Mouse (Mus musculus) embryo, embryonic 9.5 days (tissue): ENCODE results near the gene Atp1b1.

Source experiments
- DNase-seq: peaks from one replicate; pipeline ENCODE4 v3.0.0-alpha.2; 2017; ENCODE audit errors: extremely low spot score

Gene Atp1b1

DNA sequence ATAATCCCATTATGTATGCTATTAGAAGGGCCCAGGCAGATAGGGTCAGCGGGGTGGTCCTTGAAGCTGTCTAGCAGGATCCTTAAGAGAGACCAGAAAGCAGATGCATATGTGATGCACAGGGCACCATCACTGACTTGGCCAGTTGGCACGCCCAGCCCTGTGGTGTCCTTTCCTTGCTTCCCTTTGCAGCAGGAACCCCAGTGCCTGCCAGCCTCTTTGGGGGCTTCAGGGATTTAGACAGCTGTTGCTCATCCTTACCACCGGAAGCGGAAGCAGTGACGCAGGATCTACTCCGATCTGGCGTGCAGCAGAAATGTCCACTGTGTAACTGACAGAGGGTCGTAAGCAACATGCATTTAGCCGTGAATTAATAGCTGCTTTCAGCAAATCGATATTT is 9.3 kb upstream of the Atp1b1 start:
- DNase-seq: no peak

- no peak for DNase-seq
These were observed 3.6 kb upstream of the Atp1b1 start for GRCm38 (mm10) chr1:164461726-164462125.

DNA sequence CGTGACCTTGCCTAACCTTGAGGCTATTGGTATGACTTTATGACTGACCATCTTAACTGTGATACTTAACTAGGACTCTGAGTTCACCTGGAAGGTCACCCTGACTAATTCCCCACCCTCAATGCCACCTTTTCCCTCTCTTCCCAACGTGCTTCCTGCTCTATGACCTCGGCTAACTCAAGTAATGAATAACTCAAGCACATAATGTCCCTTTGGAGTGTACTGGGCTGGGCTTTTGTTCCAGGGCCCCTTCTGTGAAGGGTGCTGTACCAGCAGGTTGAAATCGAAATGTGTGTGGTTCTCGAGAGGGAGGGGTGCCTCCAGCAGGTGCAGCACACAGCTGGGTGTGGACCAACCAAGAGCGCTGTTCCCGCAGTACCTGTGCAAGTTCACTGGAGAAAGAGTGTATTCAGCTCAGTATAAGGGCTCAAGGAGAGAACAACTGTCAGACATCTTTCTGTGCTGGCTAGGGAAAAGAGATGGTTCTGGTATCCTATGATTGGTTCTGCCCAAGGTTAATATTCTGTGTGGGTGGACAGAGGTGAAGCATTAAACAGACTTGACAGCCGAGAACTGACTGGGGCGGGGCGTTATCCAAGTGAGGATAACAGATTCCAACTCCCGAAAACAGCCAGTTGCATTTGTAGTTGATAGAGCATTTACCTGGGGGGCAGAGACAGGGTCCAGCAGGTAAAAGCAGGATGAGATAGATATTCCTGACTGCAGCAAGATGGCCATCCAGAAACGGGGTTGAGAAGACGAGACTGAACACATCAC is 3.0 kb upstream of the Atp1b1 start:
- no peak for DNase-seq

GRCm38 (mm10) chr1:164459127-164459905 is 1.2 kb upstream of the Atp1b1 start:
- no peak for DNase-seq

DNA sequence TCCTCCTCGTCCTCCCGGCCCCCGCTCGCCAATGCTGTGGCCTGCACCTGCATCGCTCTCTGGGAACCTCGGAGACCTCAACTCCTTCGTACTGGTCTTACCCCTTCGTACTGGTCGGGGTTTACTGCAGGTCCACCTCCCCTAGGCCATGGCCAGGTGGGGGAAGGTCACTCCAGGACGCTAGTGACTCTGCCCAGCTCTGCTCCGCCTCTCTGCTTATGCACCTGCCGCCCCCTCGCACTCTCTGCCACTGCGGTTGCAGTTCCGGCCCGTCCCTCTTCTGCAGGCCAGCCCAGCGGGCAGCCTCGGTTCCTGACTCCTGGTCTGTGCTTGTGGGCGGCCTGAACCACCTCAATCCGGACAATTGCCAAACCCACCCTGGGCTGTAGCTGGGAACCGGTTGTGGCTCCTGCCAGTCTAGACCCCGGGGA is 481 bp upstream of the Atp1b1 start:
- no peak for DNase-seq

DNA sequence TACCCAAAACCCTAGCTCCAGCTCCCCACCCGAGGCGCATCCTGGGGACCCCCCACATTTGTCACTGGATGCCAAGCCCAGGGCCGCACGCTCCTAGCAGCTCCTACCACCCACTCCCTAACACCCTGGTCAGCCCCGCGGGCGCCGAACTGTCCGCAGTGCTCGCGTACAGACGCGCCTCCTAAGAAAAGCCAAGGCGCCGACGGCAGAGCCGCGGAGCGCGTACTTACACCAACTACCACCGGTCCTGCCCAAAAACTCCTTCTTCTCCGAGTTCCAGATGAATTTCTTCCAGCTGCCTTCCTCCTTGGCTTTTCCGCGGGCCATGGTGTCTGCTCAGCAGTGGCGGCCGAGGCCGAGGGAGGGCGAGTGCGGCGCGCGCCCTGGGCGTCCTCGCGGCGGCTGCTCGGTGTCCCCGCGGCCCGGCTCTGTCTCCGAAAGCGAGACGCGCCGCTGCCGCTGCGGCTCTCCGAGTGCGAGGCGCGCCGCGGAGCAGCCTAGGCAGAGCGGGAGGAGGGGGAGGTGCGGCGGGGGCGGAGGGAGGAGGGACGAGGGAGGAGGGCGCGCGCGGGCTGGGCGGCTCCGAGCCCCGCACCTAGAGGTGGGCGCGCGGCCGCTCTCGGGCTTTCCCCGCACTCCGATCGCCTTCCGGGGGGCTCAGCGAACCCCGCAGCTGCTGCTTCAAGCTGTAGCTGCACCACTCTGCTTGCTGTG is 467 bp downstream of the Atp1b1 start:
- peak; percentile 63 for DNase-seq

DNA sequence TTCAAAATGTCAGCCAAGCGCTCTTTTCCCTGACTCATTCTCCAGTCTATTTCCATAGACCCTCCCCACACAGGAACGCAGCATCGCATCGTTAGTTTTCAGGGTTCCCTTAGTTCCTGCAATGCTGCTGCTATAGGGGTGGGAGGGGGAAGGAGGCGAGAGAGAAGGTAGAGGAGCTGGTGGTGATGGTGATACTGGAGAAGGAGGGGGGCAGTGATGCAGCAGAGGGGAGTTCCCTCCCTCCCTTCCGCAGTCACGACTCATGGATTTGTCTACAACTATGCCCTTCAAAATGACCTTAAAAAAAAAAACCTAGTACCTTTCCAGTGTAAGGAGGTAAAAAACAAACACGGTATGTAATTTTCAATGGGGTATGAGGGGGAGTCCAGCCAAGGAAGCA is 1.4 kb downstream of the Atp1b1 start:
- no peak for DNase-seq

DNA sequence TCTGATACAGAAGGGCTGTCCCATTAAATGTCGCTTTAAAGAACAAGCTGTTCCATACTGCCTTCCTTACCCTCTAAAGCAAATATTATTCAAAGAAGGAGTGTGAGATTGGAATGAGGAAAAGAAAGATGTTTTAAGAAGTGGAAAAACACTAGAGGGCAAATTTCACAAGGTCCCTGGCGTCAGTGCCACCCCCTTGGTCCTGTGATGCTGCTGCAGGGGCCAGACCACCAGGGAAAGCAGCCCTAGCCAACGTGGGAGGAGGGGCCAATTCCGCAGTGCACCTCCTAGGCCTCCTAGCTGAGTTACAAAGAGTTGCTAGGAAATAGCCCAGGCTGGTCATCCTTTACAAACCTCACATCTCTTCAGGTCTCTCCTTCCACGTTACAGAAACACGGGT is 2.1 kb downstream of the Atp1b1 start:
- no peak for DNase-seq

- DNase-seq: no peak
These were observed 2.5 kb downstream of the Atp1b1 start for GRCm38 (mm10) chr1:164455614-164456013.

DNA sequence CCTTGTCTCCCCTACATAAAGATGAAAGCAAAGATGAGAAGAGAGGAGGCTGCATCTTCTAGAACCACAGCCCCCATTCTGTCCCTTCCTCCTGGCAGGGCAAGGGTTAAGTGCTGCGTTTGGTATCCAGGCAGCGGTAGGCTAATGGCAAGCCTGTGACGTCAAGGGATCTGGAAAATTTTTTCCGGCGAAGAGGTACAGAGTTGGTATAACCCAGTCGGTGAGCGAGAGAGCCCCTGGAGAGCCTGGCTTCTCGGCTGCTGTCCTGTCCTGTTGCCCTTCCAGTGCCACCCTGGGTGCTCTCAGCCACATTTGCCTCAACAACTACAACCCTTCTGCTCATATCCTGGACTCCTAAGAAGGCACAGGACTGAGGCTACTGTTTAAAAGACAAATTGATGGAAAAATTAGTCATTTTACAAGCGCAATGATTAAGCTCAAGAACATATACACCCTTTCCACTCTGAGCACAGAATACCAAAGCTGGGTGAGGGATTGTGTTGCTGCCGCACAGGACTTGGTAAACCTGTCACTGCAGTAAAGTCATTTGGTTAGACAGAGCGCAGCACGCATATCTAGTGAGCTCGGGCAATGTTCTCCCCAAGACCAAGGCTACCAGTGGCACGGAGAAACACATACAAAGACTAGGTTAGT is 3.3 kb downstream of the Atp1b1 start:
- no peak for DNase-seq

GRCm38 (mm10) chr1:164453739-164454138 is 4.4 kb downstream of the Atp1b1 start:
- no peak for DNase-seq

DNA sequence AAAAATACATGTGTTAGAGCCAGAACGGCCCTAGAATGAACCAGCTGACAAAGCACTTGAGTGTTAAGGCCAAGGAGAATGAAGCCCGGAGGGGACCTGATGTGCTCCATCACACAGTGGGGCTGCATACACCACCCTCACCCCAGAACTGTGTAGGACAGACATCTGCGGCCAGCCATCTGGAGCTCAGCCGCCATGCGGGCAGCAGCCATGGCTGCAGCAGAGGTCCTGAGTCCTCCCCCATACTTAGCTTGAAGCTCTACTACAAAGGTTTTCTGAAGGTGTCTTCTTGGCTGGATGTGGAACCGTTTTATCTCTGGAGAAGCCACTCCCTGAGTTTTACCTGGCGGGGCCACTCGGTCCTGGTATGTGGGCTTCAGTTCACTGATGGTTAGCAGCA is 5.0 kb downstream of the Atp1b1 start:
- no peak for DNase-seq

DNA sequence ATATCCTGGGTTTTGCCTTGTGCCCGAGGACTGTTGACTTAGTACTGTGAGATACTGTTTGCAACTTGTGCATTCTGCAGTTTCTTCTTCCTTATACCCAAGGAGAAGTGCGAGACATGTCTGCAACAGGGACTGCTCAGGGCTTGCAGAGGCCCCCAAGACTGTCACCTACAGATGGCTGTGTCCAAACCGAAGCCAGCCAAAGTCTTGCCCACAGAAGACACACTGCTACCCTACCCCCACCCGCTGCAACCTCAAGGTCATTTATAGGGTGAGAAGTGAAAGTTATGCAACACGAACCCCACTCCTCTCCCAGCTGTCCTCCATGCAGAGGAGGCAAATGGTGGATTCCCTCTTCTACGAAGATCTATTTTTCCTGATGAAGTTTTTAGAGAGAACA is 5.6 kb downstream of the Atp1b1 start:
- DNase-seq: no peak

DNA sequence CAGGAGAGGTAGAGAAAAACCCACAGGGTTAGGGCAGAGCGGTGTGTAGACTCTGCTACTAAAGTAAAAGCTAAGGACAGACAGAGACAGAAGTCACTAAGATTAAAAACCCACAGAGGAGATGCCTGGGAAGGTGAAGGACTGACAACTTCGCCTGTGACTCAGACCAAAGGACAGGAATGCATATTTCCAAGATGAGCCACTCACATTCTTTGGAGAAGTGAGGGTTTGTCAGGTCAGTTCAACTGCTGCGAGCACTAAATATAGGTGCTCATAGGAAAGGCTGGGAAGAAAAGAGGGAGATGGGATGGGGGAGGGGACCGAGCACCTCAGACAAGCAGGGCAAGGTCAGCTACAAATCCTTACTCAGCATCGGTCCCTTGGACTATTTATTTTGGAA is 6.8 kb downstream of the Atp1b1 start:
- no peak for DNase-seq

- no peak for DNase-seq
These were observed 7.5 kb downstream of the Atp1b1 start for GRCm38 (mm10) chr1:164450644-164451043.

GRCm38 (mm10) chr1:164450231-164450630 is 7.9 kb downstream of the Atp1b1 start:
- no peak for DNase-seq

DNA sequence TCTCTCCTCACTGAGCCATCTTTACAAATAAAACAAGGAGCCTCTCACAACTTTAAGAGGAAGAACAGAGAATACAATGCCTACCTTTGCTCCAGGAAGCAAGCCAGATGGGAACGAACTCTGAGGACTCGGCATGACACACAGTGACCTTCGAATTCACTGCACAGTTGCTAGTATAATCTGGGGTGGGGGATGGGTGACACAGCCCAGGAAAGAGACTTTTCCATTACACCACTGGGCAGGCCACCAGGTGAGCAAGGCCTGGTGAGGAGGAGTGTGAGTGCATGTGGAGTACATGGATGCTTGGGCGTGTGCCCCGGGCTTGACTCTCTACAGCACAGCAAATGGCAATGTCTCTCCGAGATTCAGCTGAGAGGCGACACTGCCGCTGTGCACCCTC is 8.5 kb downstream of the Atp1b1 start:
- DNase-seq: no peak

- no peak for DNase-seq
These were observed 10.6 kb downstream of the Atp1b1 start for GRCm38 (mm10) chr1:164447521-164447920.

GRCm38 (mm10) chr1:164446535-164446934 is 11.6 kb downstream of the Atp1b1 start:
- DNase-seq: no peak

DNA sequence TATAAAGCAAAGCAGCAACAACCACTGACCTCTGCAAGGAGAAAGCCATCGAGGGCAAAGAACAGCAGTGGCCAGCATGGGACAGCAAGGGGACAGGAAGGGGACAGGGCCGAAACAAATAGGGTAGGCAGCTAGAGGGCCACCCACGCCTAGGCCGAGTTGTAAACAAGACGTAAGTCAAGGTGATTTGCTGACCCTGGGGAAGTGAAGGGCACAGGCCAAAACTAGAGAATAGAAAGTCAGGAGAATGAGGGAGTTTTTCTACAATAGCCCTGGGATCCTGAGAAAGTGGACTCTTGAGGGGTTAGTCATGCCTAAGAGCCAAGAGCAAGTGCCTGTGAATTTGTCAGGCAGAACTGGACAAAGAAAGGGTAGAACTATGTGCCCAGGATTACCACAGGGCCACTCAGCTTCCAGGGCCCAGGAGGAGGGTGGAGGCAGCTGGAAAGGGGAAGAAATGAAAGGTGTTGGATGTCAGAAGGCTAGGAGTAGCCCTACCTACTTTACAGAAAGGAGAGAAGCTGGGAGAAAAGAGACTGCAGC is 12.5 kb downstream of the Atp1b1 start:
- no peak for DNase-seq

DNA sequence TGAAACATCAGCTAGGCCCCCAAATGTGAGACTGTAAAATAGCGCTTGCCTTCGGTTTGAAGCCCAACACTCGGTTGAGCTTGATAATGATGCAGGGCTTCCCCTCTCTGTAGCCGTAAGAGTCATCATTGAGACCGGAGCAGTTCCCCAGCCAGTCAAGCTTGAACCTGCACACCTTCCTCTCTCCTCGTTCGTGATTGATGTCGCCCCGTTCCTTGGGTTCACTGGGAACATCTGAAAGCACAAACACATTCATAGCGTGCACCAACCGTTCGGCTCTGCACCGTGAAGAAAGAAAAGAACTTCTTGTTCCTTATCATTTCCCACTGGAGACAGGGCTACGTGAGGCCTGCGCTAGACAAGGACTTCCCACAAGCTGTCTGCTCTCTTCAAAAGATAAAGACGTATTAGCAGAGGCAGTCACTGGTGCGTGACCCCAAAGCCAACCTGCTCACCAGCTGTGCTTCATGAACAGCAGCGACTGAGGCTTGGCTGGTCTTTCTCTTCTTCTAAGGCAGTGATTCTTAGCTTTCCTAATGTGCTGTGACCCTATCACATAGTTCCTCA is 16.7 kb downstream of the Atp1b1 start:
- no peak for DNase-seq
